15 mouse cellular contexts compared by ENCODE assay signal in genomic region chr7:143944421-143944980, GRCm38 (mm10). TPM values are rescaled to one million over a fixed set of nuclear protein-coding genes. Genes with fewer than 3 reads are reported as not detected.
DNase-seq lines count a peak whose midpoint lies in the region; ATAC-seq and TF ChIP-seq lines count a peak whose summit lies in the region.
"Had no signal": no experiment of that assay in that cellular context is flagged by ENCODE, and none has a peak within 500 bp of the region (broad histone marks: within the 10 kb centered on the region; RNA-seq: fewer than 3 reads in every experiment).

No protein-coding gene starts in this region.

- no peak overlapping the region for H3K4me3 ChIP-seq in embryonic facial prominence, embryonic 14.5 days (ENCODE audit: low read depth, low read length)
- no peak overlapping the region for H3K4me3 ChIP-seq in embryonic facial prominence, embryonic 10.5 days
- no peak overlapping the region for H3K4me3 ChIP-seq in heart, adult 2 months
- H3K4me3 ChIP-seq: embryonic facial prominence, embryonic 15.5 days; heart, embryonic 12.5 days; limb, embryonic 12.5 days; myocyte had no signal

- H3K27me3 ChIP-seq in embryonic facial prominence, embryonic 14.5 days (replicated peaks; ENCODE audit: control insufficient read depth, insufficient read depth, low read length), result no peaks in the 10 kb centered on the region
- no peaks in the 10 kb centered on the region for H3K27me3 ChIP-seq in embryonic facial prominence, embryonic 10.5 days (replicated peaks; ENCODE audit: low read depth, poor library complexity, severe bottlenecking)
- no peaks in the 10 kb centered on the region; the same call in 1 of the 2 replicates for H3K27me3 ChIP-seq in heart, adult 2 months (ENCODE audit: control insufficient read depth, insufficient read depth, low read length)
- H3K27me3 ChIP-seq: embryonic facial prominence, embryonic 15.5 days; limb, embryonic 12.5 days had no signal

- no peaks in the 10 kb centered on the region for H3K36me3 ChIP-seq in embryonic facial prominence, embryonic 14.5 days (ENCODE audit: control insufficient read depth, insufficient read depth, low read length)
- H3K36me3 ChIP-seq in embryonic facial prominence, embryonic 10.5 days (replicated peaks), result no peaks in the 10 kb centered on the region
- H3K36me3 ChIP-seq in heart, adult 2 months (ENCODE audit: control insufficient read depth, insufficient read depth, low read length), result no peaks in the 10 kb centered on the region
- H3K36me3 ChIP-seq: embryonic facial prominence, embryonic 15.5 days; heart, embryonic 12.5 days; limb, embryonic 12.5 days had no signal

- no peaks in the 10 kb centered on the region for H3K9me3 ChIP-seq in embryonic facial prominence, embryonic 14.5 days (ENCODE audit: control insufficient read depth, low read length)
- H3K9me3 ChIP-seq in embryonic facial prominence, embryonic 10.5 days, result no peaks in the 10 kb centered on the region
- H3K9me3 ChIP-seq: embryonic facial prominence, embryonic 15.5 days; heart, embryonic 12.5 days; limb, embryonic 12.5 days had no signal

- 58% methylated on average over 6 of the region's 6 CpGs for WGBS in embryonic facial prominence, embryonic 14.5 days
- 79% methylated on average over 6 of the region's 6 CpGs for WGBS in embryonic facial prominence, embryonic 10.5 days
- WGBS in heart, adult 2 months, result 44% methylated on average over 6 of the region's 6 CpGs

- H3K4me2 ChIP-seq in embryonic facial prominence, embryonic 14.5 days (ENCODE audit: low read depth, low read length), result no peak overlapping the region
- H3K4me2 ChIP-seq: embryonic facial prominence, embryonic 15.5 days; heart, embryonic 12.5 days; limb, embryonic 12.5 days had no signal

- no peak for ATAC-seq in embryonic facial prominence, embryonic 14.5 days (ENCODE audit: low read depth)
- ATAC-seq: inflammation-experienced regulatory T-cells, adult 6 months had no signal

- no peak for TF ChIP-seq EP300 in heart, adult 2 months (IDR thresholded peaks at IDR 0.05; ENCODE audit: insufficient read depth, low read depth, low read length)

- no peak for TF ChIP-seq CTCF in heart, adult 2 months (IDR thresholded peaks at IDR 0.05)

- H3K79me2 ChIP-seq in heart, adult 2 months (replicated peaks; ENCODE audit: control insufficient read depth, insufficient read depth, low read length), result no peaks in the 10 kb centered on the region

- no peak overlapping the region for H3K27ac ChIP-seq in embryonic facial prominence, embryonic 14.5 days (replicated peaks; ENCODE audit: low read depth, low read length)
- no peak overlapping the region for H3K27ac ChIP-seq in embryonic facial prominence, embryonic 10.5 days (replicated peaks)
- no peak overlapping the region for H3K27ac ChIP-seq in heart, adult 2 months
- H3K27ac ChIP-seq: embryonic facial prominence, embryonic 15.5 days; limb, embryonic 12.5 days had no signal

- no peak overlapping the region for H3K9ac ChIP-seq in embryonic facial prominence, embryonic 14.5 days (ENCODE audit: low read depth, low read length)
- H3K9ac ChIP-seq in heart, adult 2 months (ENCODE audit: low read depth, low read length), result no peak overlapping the region
- H3K9ac ChIP-seq: embryonic facial prominence, embryonic 15.5 days; heart, embryonic 12.5 days; limb, embryonic 12.5 days had no signal

- peak; percentile 9 for DNase-seq in embryonic facial prominence, embryonic 14.5 days (ENCODE audit: low spot score)
- no peak for DNase-seq in embryonic facial prominence, embryonic 10.5 days (ENCODE audit: low spot score)
- DNase-seq in left cerebral cortex, postnatal 4 days, result peak; percentile 65
- DNase-seq in left cerebral cortex, adult 8-10 months (ENCODE audit: low spot score in 2 of 2), result no peak
- peak; percentile 2 for DNase-seq in NIH3T3 (ENCODE audit: low read depth)
- DNase-seq in cerebellum, postnatal 10 days, result peak; percentile 78 to 86
- no peak for DNase-seq in heart, adult 2 months
- DNase-seq: kidney, postnatal 25 days; lung, adult 18-20 months; thymus, postnatal 14 days had no signal

- no peaks in the 10 kb centered on the region for H3K4me1 ChIP-seq in embryonic facial prominence, embryonic 14.5 days (ENCODE audit: control insufficient read depth, insufficient read depth, low read length)
- no peaks in the 10 kb centered on the region for H3K4me1 ChIP-seq in embryonic facial prominence, embryonic 10.5 days
- H3K4me1 ChIP-seq in heart, adult 2 months (ENCODE audit: control insufficient read depth, insufficient read depth, low read length), result no peaks in the 10 kb centered on the region
- H3K4me1 ChIP-seq: embryonic facial prominence, embryonic 15.5 days; heart, embryonic 12.5 days; limb, embryonic 12.5 days had no signal

- no peak for TF ChIP-seq POLR2A in heart, adult 2 months (IDR thresholded peaks at IDR 0.05; ENCODE audit: insufficient read depth, low read depth, low read length)

- intact Hi-C loops in left cerebral cortex, postnatal 4 days (cut with DNase I), result no loop called here
- intact Hi-C loops in heart, adult 2 months (cut with DNase I), result no loop called here

RNA-seq across cellular contexts. Expression of gene Shank2, which starts 57.2 kb away (rescaled TPM):
- 0.72 and 1.0 TPM in 2 replicates for polyA plus RNA-seq in embryonic facial prominence, embryonic 14.5 days (2014; fragmentation: Nextera tagmentation; extraction: Ambion mirVana)
- polyA plus RNA-seq in embryonic facial prominence, embryonic 10.5 days (2016; fragmentation: Nextera tagmentation; extraction: Ambion mirVana), result 0.75 and 0.80 TPM in 2 replicates
- 100 to 1,000 TPM; 133 to 143 TPM for total RNA-seq in left cerebral cortex, postnatal 4 days (2021)
- 100 to 1,000 TPM; 108 to 123 (median 112) TPM for total RNA-seq in left cerebral cortex, adult 8-10 months (2022)
- under 1 TPM; 0.31 to 0.41 TPM for total RNA-seq in heart, adult 2 months (2021)
- 0.15 and 0.55 TPM in 2 replicates for polyA plus RNA-seq in heart, adult 2 months (2012; rRNA removed)
- polyA plus RNA-seq: inflammation-experienced regulatory T-cells, adult 6 months had no signal

Comparison
In these comparisons a context has a peak if more than half of its experiments do, and no peak if none do; other contexts are left out.
1. DNase-seq: peak in embryonic facial prominence, embryonic 14.5 days (single experiment), left cerebral cortex, postnatal 4 days (single experiment), NIH3T3 (single experiment) and cerebellum, postnatal 10 days (2 of 2); none in embryonic facial prominence, embryonic 10.5 days (single experiment), left cerebral cortex, adult 8-10 months (0 of 2) and heart, adult 2 months (0 of 2).
2. RNA of gene Shank2, which starts 57.2 kb away (total RNA-seq): 133 to 143 TPM in left cerebral cortex, postnatal 4 days and 108 to 123 TPM in left cerebral cortex, adult 8-10 months; 0.31 to 0.41 TPM in heart, adult 2 months; every median in the first group is over 10 times any median in the second.